Mouse (Mus musculus): ENCODE measurements around the gene Pacrg. TPM values are rescaled to one million over a fixed set of nuclear protein-coding genes. Genes with fewer than 3 reads are reported as not detected.

Pacrg gene
- total RNA-seq, 4 experiments from 2014 or later = 2.2 to 6.4 (median 4.8) TPM

DNA sequence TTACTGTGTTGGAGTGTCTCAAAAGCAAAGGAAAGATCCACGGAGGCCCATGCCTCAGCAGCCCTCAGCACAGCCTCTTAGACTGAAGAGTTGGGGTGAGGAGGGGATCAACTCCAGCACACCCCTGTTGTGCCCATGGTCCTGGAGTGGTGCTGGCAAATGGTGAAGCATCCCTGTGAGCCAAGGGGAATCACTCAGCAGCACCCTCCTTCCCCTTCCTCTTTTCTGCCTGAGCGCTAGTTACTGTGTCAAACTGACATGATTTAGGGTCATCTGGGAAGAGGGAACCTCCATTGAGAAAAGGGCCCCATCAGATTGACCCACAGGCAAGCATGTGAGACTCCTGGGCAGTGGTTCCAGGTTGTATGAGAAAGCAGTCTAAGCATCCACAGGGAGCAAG is 299.3 kb downstream of the Pacrg start:
- no peak for DNase-seq

DNA sequence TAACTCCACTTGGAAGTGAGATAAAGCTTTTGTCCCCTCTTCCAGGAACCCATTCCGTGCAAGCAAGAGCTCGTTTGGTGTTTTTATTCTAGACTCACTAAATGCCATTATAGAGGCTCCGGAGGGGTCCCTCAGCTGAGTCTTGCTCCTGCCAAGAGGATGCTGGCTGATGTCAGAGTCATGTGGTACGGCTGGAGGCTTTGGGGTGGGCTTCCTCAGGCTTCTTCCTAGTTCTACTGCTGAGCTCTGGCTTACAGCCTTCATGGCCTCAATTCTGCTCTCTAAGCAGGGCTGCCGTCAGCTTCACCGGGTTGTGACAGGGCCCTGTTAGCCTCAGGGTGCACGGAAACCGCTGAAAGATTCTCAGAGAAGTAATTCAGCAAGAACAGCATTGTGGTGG is 305.9 kb downstream of the Pacrg start:
- no peak for DNase-seq

DNA sequence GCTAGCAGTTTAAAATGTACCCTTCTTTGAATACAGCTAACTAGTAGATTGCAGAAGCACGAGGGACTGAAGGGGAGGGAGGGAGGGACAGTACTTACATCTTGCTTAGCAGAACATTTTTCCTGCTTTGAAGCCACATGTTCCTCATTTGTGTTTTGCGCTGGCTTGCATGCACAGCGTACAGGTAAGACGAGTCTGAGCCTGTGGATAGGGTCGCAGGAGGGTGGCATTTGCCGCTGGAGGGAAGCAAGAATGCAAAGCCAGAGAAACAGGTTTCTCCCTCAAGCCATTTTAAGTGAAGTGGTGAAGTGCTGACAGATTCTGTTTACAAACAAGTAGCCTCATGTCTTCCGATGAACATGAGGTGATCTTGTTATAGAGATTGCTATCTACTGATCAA is 306.6 kb downstream of the Pacrg start:
- DNase-seq = no peak

DNA sequence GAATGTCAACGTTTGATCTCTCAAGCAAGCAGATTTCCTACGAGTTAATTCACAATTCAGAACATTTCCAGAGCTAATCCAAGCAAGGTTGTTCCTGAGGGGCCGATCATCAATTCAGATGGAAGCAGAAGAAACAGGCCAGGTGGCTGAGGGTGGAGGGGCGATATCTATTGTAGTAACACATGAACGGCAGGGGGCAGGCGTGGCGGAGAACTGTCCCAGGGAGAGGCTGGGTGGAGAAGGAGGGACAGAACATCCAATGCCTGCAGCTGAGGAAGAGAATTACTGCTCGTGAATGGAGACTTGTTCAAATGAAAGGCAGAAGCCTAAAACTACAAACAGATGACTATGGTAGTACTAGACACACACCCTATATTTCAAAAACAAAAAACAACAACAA is 309.1 kb downstream of the Pacrg start:
- no peak for DNase-seq

GRCm38 (mm10) chr17:10529329-10529955 is 310.7 kb downstream of the Pacrg start:
- DNase-seq = no peak

- DNase-seq = no peak
These were observed 318.8 kb downstream of the Pacrg start for GRCm38 (mm10) chr17:10521282-10521681.

GRCm38 (mm10) chr17:10519506-10520155 is 320.5 kb downstream of the Pacrg start:
- no peak for DNase-seq

GRCm38 (mm10) chr17:10514812-10515211 is 325.3 kb downstream of the Pacrg start:
- DNase-seq = no peak

DNA sequence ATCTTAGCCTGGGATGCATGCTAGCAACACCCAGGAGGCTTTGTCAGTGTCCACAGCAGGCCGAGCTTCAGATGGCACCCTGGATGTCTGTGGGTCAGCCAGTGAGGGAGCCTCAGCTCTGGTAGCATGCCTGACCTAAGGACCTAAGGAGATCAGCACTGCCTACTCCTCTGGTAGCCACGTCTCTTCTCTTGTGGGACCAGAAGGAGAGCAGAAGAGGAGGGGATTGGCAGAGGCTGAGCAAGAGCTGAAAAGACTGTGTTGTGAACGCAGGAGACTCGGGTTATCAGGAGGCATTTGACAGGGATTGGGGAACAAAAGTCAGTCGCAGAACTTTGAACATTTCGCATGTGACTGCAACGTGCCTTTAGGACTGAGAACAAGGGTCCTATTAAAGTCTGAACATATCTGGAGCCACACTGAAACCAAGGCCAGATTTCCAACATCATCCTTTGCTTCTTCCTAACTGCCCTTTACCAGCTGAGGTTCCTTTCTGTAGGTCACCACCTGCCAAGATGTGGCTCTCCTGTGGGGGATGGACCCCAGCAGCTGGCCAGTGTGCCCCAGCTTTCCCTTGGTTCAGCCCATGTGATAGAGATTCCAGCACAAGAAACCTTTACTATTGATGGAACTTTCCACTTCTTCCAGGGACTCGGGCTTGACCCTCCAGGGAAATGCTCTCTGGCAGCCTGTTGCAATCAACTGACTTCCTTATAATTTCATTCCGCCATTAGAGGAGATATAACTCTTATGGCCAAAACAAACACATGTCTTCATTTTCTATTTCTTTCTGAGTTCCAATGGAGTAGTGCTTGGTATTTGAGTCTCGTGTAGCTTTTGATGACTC is 329.0 kb downstream of the Pacrg start:
- DNase-seq = no peak

DNA sequence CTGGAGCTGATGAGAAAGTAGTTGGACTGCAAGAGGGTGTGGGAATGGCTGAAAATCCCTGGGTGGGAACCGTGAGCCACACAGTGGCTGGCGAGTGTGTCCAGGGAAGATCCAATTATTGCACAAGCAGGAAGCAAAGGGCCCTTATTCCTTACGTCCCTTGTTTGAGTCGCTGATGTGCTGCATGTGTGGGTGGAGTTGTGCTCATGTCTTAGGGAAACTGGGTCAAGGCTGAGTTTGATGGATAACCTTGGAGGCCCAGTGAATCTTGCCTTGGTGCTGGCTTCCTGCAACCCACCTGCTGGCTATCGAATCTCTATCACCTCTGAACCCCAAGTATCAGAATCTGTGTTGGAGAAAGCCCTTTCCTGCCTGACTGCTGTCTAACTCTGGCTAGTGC is 329.6 kb downstream of the Pacrg start:
- no peak for DNase-seq

GRCm38 (mm10) chr17:10508088-10508487 is 332.0 kb downstream of the Pacrg start:
- no peak for DNase-seq

GRCm38 (mm10) chr17:10507466-10507865 is 332.6 kb downstream of the Pacrg start:
- DNase-seq = no peak

GRCm38 (mm10) chr17:10506896-10507295 is 333.2 kb downstream of the Pacrg start:
- DNase-seq = no peak

DNA sequence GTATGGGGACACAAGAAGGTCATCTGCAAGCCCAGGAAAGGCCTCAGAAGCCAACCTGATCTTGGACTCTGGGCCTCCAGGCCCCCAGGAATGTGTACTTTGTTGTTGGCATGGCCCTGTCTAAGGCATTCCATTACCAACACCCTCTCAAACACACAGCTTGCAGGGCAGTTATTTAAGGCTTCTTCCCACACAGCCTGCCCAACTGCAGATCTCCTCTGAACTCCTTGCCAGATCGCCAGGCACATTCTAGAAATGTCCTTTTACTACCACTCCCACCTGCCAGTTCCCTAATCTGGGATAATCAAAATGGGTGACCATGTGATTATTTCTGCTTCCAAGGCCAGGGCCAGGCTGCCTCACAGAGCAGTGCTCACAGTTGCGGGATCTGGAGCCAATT is 338.7 kb downstream of the Pacrg start:
- DNase-seq = no peak

DNA sequence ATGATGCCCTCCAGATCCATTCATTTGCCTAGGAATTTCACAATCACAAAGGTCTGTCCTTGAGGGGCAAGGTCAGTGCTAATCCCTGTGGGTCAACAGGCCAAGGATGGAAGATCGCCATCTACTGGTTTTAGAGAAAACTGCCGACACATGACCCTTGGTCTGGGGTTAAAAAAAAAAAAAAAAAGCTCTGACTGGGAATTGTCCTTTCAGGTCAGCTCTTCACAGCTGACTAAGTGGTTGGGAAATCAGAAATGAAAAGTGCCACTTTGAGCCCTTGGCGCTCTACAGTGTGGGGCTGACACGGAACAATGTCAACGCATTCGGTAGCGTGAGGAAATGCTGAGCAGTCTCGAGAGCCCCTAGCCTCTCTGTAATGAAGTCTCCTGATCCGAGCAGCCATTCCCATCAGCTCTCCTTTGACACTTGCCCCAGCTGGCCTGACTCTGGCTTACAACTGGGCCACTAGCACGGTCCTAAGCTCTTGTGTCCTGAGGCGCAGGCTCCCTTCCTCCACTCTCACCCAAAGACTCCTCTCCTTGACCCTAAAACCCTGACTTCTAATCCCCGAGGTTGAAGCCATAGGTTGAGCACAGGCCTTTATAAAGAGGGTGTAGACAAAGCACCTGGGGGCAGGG is 339.2 kb downstream of the Pacrg start:
- DNase-seq = no peak

- DNase-seq = no peak
These were observed 341.0 kb downstream of the Pacrg start for GRCm38 (mm10) chr17:10498935-10499655.

GRCm38 (mm10) chr17:10497781-10498420 is 342.2 kb downstream of the Pacrg start:
- DNase-seq = peak; percentile 32

DNA sequence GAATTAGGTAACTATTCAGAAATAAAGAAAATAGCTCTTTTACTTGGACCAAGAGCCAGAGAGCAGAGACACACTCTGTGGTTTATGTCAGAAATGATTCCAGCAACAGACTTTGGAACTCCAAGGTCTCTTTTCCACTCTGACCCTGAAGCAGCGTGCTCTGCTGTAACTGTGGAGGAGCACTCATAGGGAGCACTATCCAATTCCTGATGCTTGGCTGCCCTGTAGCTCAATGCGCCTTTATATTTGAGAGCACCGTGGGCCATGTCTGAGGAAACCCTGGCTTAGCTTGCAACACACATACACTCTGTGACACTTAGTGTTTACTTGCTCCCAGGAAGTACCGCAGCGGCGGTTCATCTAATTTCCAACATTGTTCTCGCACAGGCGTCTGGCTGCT is 344.0 kb downstream of the Pacrg start:
- DNase-seq = no peak

DNA sequence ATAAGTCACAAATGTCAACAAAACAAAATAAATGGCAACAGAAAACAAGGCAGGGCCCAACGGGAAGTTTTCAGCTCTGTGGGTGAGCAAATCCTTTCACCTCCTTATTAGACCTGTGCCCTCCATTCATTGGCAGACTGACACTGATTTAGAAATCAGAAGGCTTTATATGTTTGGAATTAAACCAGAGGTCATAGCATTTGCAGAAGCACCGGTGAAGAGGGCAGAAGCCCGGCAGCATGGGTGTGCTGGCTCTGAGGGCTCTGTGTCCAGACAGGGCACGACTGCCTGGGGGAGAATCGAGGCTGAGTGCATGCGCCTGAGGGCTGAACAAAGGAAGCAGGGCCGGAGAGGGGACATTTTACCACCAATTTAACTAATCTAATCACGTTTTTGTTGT is 344.5 kb downstream of the Pacrg start:
- no peak for DNase-seq

GRCm38 (mm10) chr17:10493124-10493523 is 347.0 kb downstream of the Pacrg start:
- peak; percentile 45 for DNase-seq

- DNase-seq = no peak
These were observed 349.5 kb downstream of the Pacrg start for GRCm38 (mm10) chr17:10490374-10491169.

All from adrenal gland, adult 8-10 months (tissue).